Mouse (Mus musculus) megakaryocyte, embryonic 14.5 days (primary cell): ENCODE results near the gene Calm1.

Experiments
- FLI1 ChIP-seq: IDR thresholded peaks from 2 replicates; pipeline ENCODE4 v1.6.1; 2012; ENCODE audit warnings: low read length, inconsistent platforms, mixed read lengths
- GATA1 ChIP-seq: IDR thresholded peaks from 3 replicates; pipeline ENCODE4 v1.6.1; 2012; ENCODE audit warnings: mixed read lengths, low read length, inconsistent platforms, borderline replicate concordance

DNA sequence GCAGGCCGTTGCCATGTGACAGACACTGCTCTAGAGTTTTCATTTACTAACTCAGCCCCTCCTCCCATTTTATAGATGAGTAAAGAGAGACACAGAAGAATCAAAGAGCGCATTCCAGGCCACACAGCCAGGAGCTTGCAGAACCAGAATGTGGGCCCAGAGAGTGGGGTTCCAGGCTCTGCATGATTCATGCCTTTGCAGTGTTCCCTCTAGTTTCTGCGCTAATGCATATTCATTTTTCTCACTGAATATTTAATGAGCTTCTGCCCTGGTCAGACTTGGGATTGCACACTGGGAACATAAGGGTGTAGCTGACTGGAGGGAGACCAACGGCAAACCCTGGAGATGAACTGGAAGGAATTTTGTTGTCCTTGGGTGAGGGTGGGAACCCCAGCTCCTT lies 55.2 kb downstream of the Calm1 start:
- no peak for TF ChIP-seq GATA1
- TF ChIP-seq FLI1, result no peak
